Mouse (Mus musculus): ENCODE data around the gene Gm10324. TPM values are rescaled to one million over a fixed set of nuclear protein-coding genes. Genes with fewer than 3 reads are reported as not detected.
"Not testable (repeated sequence)": the region's sequence is repeated elsewhere in the genome, so short reads cannot be mapped to it uniquely, and the experiment has no call there.

Gene Gm10324
- not detected in 2 replicates for polyA plus RNA-seq (2015; fragmentation: Nextera tagmentation; extraction: Ambion mirVana)

- not testable (repeated sequence) for H3K4me2 ChIP-seq; H3K4me1 ChIP-seq; H3K9ac ChIP-seq; ATAC-seq (ENCODE audit: insufficient number of reproducible peaks, low FRiP score, low TSS enrichment, low read depth); H3K27me3 ChIP-seq; H3K9me3 ChIP-seq; H3K4me3 ChIP-seq; H3K36me3 ChIP-seq; H3K27ac ChIP-seq
- WGBS: no CpG with 5 or more reads among the region's 2 CpGs
These were observed at the start of gene Gm10324 for GRCm38 (mm10) chr13:66119247-66119646. TSS of gene Gm10324 (plus strand) at chr13:66119547.

Other genes with a start within 250 kb of the Gm10324 start
- not detected in 2 replicates for gene Gm10772, start 108.0 kb downstream of the Gm10324 start, polyA plus RNA-seq (2015; fragmentation: Nextera tagmentation; extraction: Ambion mirVana)